Mouse (Mus musculus) right cerebral cortex, postnatal 14 days (tissue): ENCODE results near the gene Tyrobp.
A peak's percentile ranks its signal among the peaks of the same experiment; 100 is the strongest.

ENCODE experiments used
- DNase-seq: peaks from one replicate; pipeline ENCODE4 v3.0.0; 2022

Tyrobp gene

DNA sequence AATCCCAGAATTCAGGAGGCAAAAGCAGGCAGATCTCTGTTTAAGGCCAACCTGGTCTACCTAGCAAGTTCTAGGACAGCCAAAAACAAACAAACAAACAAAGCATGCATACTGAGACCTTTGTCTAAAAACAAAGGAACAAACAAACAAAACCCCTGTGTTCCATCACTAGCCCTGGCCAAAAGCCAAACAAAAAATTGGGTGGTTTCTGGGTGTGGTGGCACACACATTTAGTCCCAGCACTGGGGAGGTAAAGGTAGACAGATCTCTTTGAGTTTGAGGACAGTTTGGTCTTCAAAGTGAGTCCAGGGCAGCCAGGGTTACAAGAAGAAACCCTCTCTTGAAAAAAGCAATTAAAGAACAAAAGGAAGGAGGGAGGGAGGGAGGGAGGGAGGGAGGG, 15.8 kb downstream of the Tyrobp start:
- no peak for DNase-seq

DNA sequence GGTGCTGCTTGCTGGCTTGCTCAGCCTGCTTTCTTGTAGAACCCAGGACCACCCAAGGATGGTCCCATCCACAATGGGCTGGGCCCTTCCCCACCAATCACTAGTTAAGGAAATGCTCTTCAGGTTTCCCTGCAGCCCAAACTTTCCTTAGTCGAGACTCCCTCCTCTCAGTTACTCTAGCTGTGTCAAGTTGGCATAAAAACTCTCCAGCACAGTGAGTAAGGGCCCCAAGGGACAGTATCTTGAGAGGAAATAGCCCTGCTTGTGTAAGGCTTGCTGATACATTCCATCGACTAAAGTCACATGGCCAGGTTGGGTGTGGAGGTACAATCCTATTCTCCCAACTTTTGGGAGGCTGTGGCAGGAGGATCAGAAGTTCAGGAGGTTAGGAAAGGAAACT, 16.6 kb downstream of the Tyrobp start:
- DNase-seq: no peak

DNA sequence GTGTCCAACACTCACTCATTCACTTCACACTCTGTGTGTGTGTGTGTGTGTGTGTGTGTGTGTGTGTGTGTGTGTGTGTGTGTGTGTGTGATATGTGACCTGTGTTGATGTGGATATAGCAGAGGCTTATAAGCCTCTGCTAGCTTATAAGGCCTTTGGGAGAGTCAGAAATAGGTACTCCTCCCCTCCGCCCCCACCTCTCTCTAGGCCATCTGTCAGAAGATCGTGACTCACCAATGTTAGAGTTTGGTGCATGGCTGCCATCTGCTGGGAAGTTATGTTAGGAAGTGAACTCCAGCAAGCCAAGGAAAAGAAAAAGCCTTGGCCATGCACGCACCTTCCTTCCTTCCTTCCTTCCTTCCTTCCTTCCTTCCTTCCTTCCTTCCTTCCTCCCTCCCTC, 18.2 kb downstream of the Tyrobp start:
- peak; percentile 81 for DNase-seq

DNA sequence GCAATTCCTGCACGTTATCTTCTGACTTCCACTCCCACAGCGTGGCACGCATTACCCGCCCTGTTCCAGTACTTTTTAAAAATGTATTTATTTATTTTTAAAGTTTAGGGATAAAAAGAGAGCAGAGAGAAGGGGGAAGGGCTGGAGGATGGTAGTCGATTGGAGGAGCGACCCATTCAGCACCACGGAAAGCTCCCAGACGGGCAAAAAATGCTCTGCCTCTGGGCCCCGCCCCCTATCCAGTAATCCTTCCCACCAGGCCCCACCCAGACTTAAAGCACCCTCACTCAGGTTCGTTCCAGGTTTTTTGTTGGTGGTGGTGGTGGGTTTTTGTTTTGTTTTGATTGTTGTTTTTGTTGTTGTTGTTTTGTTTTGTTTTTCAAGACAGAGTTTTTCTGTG, 20.7 kb downstream of the Tyrobp start:
- no peak for DNase-seq

DNA sequence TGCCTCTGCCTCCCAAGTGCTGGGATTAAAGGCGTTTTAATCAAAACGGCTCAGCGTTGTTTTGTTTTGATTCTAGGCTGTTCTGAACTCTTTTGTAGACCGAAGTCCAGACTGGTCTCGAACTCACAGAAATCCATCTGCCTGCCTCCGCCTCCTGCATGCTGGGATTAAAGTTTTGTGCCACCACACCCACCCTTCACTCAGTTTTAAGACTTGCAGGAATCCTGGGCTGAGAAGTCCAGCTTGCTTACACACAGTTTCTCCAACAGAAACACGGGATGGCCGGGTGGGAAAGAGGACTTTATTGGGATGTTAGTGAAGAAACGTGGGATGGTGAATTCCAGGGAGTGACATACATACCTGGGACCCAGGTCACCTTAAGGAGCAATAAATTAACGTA, 21.1 kb downstream of the Tyrobp start:
- DNase-seq: no peak

DNA sequence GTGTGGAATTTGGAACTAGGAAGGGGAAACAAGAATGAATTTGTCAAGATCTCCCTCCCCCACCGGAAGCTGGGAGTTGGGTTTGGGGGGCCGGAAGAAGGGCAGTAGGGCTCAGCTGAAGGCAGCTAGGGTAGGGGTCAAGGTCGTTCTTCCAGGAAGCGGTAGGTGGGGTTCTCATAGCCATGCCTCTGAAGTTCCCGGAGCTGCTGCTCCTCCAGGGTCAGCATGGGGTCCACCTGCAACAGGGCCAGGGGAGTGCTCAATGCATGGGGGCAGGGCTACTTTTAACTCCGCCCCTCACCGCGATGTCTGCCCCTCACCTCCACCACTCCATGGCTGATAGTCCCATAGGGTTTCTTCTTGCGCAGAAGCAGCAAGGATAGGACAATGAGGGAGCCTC, 21.6 kb downstream of the Tyrobp start:
- DNase-seq: no peak

DNA sequence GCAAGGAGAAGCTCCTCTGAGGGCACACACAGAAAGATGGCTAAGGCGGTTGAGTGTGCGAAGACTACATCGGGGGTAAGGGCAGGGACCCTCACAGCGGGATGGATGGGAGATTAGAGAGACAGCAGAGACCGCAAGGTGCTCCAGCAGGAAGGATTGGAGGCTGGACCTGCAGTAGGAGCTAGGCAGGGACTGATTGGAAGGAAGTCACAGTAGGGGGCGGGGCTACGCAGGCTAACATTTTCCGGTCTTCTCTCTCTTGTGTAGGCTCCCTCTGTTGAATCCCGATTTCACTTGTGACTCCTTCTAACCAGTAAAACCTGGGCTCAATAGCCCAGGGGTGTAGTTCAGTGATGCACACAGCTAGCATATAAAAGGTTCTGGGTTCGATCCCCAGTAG, 23.3 kb downstream of the Tyrobp start:
- DNase-seq: no peak

DNA sequence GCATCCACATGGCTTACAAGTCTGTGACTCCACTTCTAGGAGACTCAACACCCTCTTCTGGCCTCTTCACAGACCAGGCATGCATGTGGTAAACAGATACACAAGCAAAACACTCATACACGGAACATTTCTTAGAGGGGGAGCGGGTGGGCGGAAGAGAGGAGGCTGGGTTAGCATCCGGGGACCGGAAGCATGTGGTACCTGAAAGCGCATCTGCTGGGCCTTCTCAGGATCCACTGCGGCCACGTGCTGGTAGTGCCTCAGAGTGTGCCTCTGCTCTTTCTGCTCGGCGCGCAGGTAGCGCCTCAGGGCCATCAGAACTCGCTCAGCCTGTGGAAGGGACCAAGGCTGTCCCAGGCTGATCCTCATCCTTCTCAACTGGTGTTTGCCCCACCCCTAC, 26.2 kb downstream of the Tyrobp start:
- no peak for DNase-seq

DNA sequence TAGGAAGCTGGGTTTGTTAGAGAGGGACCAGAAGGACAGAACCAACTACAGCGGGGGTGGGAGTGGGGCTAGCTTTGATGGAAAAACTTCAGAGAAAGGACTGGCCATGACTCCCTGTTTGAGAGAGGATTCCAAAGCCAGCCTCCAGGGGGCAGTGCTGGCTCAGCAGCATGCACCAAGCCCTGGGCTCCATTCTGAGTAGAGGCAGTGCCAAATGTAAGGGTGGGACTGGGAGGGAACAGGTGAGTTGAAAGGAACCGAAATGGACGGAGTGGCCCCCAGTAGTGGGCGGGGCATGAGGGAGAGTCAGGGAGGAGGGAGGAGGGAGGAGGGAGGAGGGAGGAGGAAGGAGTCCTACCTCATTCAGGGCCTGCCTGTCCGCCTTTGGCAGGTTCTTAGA, 27.1 kb downstream of the Tyrobp start:
- DNase-seq: peak; percentile 73

DNA sequence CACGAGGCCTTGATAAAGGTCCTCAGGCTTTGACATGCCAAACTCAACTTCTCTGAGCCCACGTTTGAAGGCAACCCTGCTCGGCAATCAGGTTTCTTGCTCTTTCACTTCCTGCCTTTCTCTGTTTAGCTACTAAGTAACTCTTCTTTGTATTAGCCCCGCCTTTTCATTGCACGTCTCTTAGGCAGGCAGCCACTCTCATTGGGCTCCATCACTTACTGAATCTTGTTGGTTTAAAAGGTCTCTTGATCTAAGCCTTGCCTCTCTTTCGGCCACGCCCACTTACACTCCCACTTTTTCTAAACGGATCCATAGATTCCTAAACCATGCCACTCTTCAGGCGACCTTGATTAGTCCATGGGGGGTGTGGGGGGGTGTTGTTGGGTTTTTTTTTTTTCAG, 30.1 kb downstream of the Tyrobp start:
- no peak for DNase-seq

DNA sequence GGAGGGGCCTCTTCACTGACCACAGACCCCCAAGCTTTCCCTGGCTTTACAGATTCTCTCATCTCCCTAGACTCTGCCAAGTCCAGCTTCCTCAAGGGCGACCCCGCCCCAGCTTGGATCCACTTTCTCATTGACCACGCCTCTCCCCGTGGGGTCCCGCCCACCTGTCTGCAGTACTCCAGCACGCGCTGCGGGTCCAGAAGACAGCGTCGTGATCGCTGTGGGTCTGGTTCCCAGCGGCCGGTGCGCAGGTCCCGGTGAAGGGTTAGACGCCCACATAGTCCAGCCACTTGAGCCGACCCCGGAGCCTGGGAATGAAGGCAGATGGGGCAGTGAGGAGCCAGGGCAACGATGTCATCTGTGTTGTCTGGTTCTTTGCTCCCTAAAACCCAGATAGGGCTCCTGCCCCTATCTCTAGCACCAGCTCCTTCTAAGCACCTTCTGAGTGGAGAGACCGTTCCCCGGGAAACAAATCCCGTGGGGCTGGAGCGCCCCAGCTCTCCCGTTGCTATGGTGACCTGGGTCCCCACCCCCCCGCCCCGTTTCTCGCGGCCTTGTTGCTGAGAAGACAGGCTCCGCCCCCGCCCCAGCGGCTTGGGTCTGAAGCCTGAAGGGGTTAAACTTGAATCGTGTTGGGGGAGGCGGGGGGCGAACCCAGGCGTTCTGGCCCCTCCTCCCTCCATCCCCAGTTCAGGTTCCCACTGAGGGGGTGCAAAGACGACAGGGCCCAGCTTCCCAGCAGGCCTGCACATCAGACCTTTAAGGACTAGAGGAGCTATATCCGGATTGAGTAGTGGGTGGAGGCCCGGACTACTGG, 30.8 kb downstream of the Tyrobp start:
- peak; percentile 82 for DNase-seq

DNA sequence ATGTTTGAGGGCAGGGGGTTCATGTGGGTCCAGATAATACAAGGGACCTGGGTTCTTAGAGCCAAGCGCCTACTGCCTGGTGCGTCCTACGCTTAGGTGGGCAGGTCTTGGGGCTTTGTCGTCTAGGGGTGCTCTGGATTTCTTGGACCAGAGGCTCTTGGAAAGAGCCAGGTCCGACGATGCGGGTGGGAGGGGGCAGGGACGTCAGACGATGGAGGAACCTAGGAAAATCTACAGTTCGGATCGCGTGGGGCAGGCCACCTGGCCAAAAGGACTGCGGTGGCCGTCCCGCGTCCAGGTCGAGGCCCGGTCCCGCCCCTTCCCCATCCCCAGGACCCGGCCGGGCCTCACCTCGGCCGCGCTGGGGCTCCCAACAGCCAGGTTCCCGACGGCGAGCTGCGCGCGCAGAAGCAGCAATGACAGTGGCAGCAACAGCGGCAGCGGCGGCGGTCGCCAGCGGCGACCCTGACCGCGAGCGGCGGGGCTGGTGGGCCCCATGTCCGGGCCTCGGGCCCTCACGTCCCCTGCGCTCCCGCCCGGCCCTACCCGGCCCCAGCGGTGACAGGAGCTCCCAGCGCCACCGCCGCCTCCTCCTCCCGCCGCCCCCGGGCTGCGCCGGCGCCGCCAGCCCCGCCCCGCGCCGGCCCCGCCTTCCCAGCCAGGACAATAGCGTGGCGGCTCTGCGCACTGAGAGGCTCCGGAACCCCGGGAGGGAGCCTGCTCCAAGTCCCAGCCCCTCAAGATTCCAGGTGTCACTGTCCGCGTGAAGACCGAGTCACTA, 31.6 kb downstream of the Tyrobp start, which contains the start of gene Aplp1:
Gene Aplp1, minus strand, starts transcription at position 565 of the 781 bp plus-strand sequence.
- peak; percentile 76 for DNase-seq

DNA sequence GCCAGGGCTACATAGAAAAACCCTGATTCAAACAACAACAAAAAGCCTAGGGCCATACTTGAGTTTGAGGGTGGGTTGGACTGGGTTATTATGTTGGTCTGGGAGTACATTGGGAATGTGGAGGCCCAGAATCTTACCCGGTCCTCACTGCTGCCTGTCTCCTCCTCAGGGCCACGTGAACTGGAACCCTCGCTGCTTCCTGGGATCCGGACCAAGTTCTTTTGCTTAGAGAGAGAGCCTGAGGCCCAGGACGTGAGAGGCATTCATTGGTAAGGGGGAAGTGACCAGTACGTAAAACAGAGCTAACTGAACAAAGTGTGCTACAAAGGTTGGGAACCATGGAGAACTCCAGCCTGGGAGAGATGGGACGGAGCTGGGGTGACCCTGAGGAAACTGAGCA, 36.7 kb downstream of the Tyrobp start:
- no peak for DNase-seq

DNA sequence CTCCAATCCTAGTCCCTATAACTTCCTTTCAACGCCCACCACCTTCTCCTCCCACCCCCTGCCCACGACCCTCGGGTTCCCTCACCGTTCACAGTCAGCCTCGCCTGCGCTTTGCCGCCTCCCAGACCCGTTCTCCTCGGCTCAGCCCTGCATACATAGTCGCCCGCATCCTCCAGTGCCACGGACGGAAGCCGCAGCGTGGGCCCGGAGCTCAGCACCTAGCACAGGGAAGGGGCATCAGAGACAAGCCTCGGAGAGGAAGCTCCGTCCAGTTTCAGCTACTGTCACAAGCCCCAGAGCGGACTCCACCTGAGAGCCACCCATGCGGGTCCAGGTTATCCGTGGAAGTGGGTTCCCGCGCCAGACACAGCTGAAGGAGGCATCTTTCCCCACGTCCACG, 39.8 kb downstream of the Tyrobp start:
- DNase-seq: no peak

DNA sequence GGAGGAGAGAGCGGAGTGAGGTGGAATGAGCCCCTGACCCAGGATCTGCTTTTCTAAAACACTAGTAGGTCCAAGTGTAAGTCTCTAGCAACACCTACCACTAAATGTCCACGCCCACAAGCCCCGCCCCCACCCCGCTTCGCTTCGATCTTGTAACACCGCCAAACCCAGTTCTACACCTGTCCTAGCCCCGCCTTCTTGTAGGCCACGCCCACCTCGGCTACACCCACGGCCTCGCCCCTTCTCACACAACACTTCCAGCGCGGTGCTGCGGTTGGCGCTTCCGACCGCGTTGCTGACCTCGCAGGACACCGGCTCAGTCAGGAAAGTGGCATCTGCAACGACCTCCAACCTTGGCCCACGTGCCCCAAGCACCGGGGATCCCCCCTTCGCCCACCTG, 40.2 kb downstream of the Tyrobp start:
- no peak for DNase-seq

DNA sequence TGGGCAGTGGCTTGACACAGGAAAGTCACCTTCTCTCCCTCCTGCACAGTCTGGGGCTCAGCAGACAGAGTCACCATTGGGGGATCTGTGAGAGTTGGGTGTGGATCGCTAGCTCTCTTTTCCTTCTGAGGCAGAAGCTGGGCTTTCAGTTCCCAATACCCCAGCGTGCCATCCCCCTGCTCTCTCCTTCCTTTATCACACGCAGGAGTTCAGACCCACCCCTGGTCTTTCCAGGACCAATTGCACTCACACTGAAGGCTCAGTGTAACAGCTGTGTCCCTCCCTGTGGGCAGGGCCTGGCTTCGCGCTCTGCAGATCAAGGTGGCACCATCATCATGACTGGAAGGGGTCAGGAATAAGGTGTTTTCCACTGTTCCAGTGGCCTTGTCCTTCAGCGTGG, 40.7 kb downstream of the Tyrobp start:
- no peak for DNase-seq

DNA sequence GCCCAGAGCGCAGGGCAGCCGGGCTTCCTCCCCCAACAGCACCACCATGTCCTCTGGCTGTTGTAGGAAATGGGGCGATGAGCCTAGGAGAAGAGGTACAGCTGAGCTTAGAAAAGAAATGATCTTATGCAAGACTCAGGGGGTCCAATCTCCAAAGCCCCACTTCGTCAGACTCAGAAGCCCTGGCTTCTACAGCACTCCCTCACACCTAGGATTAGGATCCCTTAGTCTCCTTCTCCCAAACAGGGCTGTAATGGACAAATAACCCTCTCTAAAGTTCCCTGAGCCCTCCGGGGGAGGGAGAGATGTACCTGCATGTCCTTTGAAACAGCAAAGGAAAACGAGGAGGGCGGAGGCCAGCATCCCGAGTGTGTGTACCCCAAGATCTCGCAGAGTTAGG, 42.9 kb downstream of the Tyrobp start:
- DNase-seq: no peak

DNA sequence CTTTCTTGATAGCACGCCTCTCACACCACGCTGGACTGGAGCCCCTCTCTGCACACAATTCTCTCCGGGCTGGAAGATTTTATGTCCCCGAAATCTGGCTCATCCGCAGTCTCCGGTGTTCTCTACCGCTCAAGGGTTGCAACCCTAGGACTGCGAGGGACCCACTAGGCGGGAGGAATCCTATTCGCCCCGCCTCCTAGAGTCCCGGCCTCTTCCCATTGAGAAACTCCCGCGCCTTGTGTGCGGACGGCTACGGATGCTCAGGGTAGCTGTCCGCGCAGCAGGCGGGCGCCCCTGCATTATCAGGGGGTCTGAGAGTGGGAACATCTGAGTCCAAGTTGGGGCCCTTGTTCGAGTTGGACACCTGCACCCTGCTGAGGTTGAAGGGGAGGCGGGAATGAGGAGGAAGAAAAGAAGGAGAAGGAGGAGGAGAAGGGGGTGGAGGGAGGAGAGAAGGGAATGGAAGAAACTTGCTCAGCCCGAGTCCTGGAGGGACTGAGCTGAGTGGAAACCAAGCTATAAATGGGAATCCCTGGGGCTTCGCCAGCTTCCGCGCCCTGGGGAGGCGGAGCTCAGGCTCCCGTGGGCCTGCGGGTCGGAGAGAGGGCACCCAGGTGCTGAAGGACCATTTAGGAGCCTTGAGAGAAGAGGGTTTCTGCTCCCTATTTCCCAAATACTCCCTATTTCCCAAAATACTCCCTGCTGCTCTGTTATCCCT, 43.5 kb downstream of the Tyrobp start:
- no peak for DNase-seq

DNA sequence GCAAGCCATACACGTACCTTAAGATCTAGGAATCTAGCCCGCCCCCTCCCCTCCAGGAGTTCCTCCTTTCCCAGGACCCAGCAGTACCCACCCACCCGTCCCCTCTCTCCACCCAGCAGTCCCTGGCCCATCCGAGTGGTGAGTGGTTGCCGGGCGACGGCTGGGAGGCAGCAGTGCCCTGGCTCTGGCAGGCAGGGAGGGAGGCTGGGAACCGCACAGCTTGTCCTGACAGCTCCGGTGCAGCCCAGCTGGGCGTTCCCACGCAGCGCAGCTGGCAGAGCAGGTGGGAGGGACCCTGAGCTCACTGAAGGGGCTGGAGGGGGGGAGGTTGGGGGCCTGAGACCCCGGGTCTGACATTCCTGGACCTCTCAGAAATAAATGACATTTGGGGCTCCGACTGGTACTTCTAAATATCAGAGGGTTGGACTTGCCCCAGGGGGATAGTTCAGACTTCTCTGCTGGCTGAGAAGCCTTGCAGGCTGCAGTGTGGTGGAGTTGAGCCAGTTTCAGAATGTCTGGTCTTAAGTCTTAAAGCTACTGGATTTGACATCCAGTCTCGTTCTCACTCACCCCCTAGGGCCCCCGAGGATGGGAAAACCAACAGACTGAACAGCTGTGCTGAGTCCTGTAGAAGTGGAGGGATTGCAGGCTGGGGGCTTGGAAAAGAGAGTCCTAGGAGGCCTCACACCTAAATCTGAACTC, 44.2 kb downstream of the Tyrobp start, which contains the start of the genes Kirrel2 and Nphs1:
Gene Kirrel2, minus strand, starts transcription at position 62 of the 702 bp plus-strand sequence.
Gene Nphs1, plus strand, starts transcription at position 687 of the 702 bp plus-strand sequence.
- DNase-seq: peak; percentile 74

DNA sequence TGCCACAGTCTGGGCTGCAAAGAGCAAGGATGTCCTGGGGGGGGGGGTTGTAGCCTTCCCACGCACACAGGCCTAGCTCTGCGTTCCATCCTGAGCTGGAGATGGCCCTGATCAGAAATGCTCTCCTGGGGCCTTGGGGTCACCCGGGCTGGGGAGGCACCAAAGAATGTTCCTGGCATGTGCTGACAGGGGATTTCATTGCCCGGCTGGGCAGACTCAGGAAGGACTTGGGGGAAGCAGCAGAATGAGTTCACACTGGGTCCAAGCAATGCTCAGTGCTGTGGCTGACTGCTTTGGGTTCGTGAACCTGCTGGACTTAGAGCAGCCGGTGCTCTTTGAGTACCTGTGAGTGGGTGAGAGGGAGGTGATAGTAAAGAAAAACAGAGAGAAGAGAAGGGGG, 45.9 kb downstream of the Tyrobp start:
- DNase-seq: no peak

DNA sequence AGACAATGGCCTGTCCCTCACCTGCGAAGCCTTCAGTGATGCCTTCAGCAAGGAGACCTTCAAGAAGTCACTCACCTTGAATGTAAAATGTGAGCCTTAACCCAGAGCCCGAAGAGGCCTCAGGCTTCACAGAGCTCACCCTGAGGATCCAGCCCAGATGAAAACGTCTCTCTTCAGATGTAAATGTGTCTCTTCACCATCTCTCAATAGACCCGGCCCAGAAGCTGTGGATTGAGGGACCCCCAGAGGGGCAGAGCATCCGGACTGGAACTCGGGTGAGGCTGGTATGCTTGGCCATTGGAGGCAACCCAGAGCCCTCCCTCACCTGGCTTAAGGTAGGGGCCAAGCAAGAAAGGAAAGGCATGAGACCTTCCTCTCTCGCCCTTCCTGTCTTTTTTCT, 50.0 kb downstream of the Tyrobp start:
- no peak for DNase-seq

DNA sequence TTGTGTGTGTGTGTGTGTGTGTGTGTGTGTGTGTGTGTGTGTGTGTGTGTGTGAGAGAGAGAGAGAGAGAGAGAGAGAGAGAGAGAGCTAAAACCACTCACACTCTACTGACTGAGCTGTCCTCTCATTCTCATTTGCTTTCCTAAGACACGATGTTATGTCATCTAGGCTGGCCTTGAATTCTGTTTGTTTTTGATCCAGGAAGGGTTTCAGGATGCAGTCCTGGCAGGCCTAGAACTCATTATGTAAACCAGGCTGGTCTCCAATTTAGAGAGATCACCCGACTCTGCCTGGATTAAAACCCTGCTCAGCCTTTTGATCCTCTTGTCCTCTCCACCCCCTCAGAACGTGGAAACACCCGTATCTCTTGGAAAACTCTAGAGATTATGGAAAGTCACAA, 50.4 kb downstream of the Tyrobp start:
- no peak for DNase-seq

DNA sequence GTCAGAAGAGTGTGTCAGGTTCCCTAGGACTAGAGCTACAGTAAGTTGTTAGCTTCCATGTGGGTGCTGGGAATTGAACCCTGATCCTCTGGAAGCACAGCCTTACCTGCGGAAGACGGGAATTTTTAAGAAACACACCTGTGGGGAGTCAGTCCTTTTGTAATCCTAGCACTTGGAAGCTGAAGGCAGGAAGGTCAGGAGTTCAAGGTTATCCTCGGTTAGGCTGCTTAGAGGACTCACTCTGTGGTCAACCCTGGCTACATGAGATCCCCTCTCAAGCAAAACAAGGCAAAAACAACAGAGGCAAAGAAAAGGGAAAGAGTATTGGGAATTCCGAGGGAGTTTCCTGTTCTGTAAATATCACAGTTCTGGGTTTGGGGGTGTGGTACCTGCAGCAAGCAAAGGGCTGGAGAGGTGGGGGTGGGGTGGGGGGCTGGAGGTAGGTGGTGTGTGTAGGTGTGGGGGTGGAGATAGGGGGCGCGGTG, 51.3 kb downstream of the Tyrobp start:
- DNase-seq: no peak
